Mouse (Mus musculus) liver, postnatal 0 days (tissue): ENCODE measurements around the gene Olfr1270. TPM values are rescaled to one million over a fixed set of nuclear protein-coding genes. Genes with fewer than 3 reads are reported as not detected.

Experiments
- ATAC-seq: fragments of 200-750 bp; cut with Nextera tagmentation; 2 replicates; pipeline ENCODE4 v1.8.0; 2017; ENCODE audit warnings: mild to moderate bottlenecking, moderate library complexity
- DNase-seq: peaks from one replicate; pipeline ENCODE4 v3.0.0-alpha.2; 2016
- H3K27ac ChIP-seq: fragments of 300-500 bp; sonication (generic); 2 replicates; pipeline ENCODE4 v1.5.1; 2014; ENCODE audit warnings: antibody characterized with exemption, moderate library complexity, mild to moderate bottlenecking, low read depth
- H3K27me3 ChIP-seq: fragments of 300-500 bp; sonication (generic); 2 replicates; pipeline ENCODE4 v1.6.1; 2014; ENCODE audit warnings: low read length, control low read depth, mixed read lengths; ENCODE audit not compliant: insufficient read depth
- H3K36me3 ChIP-seq: fragments of 300-500 bp; sonication (generic); replicated peaks from 2 replicates; pipeline ENCODE4 v1.6.1; 2014; ENCODE audit warnings: mild to moderate bottlenecking, control low read depth, low read length, moderate library complexity, mixed read lengths; ENCODE audit not compliant: insufficient read depth
- H3K4me1 ChIP-seq: fragments of 300-500 bp; sonication (generic); 2 replicates; pipeline ENCODE4 v1.6.1; 2014; ENCODE audit warnings: antibody characterized with exemption, mild to moderate bottlenecking, control low read depth; ENCODE audit not compliant: insufficient read depth
- H3K4me2 ChIP-seq: fragments of 300-500 bp; sonication (generic); 2 replicates; pipeline ENCODE4 v1.6.1; 2014; ENCODE audit warnings: low read depth, mild to moderate bottlenecking, low read length, moderate library complexity, mixed read lengths
- H3K4me3 ChIP-seq: fragments of 300-500 bp; sonication (generic); 2 replicates; pipeline ENCODE4 v1.5.1; 2014; ENCODE audit warnings: low read depth, low read length
- H3K9ac ChIP-seq: fragments of 300-500 bp; sonication (generic); replicated peaks from 2 replicates; pipeline ENCODE4 v1.6.1; 2014; ENCODE audit warnings: mild to moderate bottlenecking, moderate library complexity
- H3K9me3 ChIP-seq: fragments of 300-500 bp; sonication (generic); 2 replicates; pipeline ENCODE4 v1.6.1; 2016; ENCODE audit warnings: mild to moderate bottlenecking, control low read depth, low read length, mixed read lengths
- CTCF ChIP-seq: sonication (generic); IDR thresholded peaks from 2 replicates; pipeline ENCODE4 v1.5.1; 2016; ENCODE audit warnings: antibody characterized with exemption, low read depth
- EP300 ChIP-seq: IDR thresholded peaks from 2 replicates; pipeline ENCODE4 v1.6.1; 2016; ENCODE audit warnings: antibody characterized with exemption, low read depth, mild to moderate bottlenecking
- WGBS: fragments of 180-500 bp; shearing (Covaris S2); extraction: QIAGEN DNeasy Blood & Tissue Kit; methylation state at CpG from one replicate; pipeline ENCODE4 v1.1.7; 2014; ENCODE audit not compliant: insufficient replicate concordance; 5-methylcytosine and 5-hydroxymethylcytosine counted together
- polyA plus RNA-seq: library from polyadenylated mRNA; unstranded; fragments of >200 nt; fragmentation: Nextera tagmentation; extraction: Ambion mirVana; gene quantifications from 2 replicates; pipeline ENCODE4 v1.2.1, GENCODE M21; 2015

The Olfr1270 gene
- polyA plus RNA-seq, 1 experiment from 2014 or later: not detected

- Histone ChIP-seq H3K9me3 (no peaks in the 10 kb centered on the region), H3K4me1 (no peaks in the 10 kb centered on the region), H3K27me3 (no peaks in the 10 kb centered on the region), H3K9ac (no peak within 1 kb of the TSS), H3K4me2 (no peak within 1 kb of the TSS), H3K36me3 (no peaks in the 10 kb centered on the region), H3K4me3 (no peak within 1 kb of the TSS), H3K27ac (no peak within 1 kb of the TSS)
- DNase-seq: no peak
- ATAC-seq: no peak
- TF ChIP-seq EP300: no peak
- no peak for TF ChIP-seq CTCF
Measured at GRCm38 (mm10) chr2:90142196-90142595, 10.7 kb downstream of the Olfr1270 start, which contains the start of gene Olfr32. Olfr32 (minus strand) TSS chr2:90142296.

DNA sequence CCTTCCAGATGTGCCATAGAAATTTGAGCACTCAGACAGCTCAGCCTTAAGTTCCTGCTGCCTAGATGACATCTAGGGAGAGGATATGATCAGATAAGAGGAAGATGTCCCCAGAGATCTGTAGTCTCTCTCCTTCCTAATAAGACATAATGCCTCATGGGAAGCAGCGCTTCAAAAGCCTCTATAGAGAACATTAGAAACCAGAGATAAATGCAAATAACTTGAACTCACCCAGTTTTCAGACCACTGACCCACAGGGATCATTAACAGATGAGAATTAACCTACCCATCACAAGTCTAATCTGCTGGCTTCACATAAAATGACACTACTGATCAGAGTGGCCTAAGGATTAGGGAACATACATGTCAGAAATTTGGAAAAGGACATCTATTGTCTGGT, 31.6 kb downstream of the Olfr1270 start, which contains the start of gene Olfr1269:
Gene Olfr1269 (minus strand): TSS at position 101 of the 400 bp plus-strand sequence.
- H3K36me3 ChIP-seq: no peaks in the 10 kb centered on the region
- ATAC-seq (no peak), DNase-seq (no peak)
- 78% methylated on average over 1 of the region's 1 CpGs for WGBS
- H3K4me3 ChIP-seq: no peak within 1 kb of the TSS
- H3K27ac ChIP-seq: no peak within 1 kb of the TSS
- H3K27me3 ChIP-seq: no peaks in the 10 kb centered on the region
- H3K9ac ChIP-seq: no peak within 1 kb of the TSS
- no peaks in the 10 kb centered on the region for H3K9me3 ChIP-seq
- no peaks in the 10 kb centered on the region for H3K4me1 ChIP-seq
- no peak within 1 kb of the TSS for H3K4me2 ChIP-seq
- TF ChIP-seq EP300: no peak
- TF ChIP-seq CTCF: no peak

Other genes with a start within 250 kb of the Olfr1270 start
- gene Olfr1258, start 225.8 kb downstream of the Olfr1270 start, polyA plus RNA-seq: not detected in 2 replicates
- not detected in 2 replicates for gene Olfr1259, start 204.4 kb downstream of the Olfr1270 start, polyA plus RNA-seq
- not detected in 2 replicates for gene Olfr1260, start 178.8 kb downstream of the Olfr1270 start, polyA plus RNA-seq
- not detected in 2 replicates for gene Olfr1261, start 161.9 kb downstream of the Olfr1270 start, polyA plus RNA-seq
- not detected in 2 replicates for gene Olfr1262, start 152.9 kb downstream of the Olfr1270 start, polyA plus RNA-seq
- gene Olfr1263, start 141.0 kb downstream of the Olfr1270 start, polyA plus RNA-seq: not detected in 2 replicates
- gene Olfr1264, start 127.5 kb downstream of the Olfr1270 start, polyA plus RNA-seq: not detected in 2 replicates
- not detected in 2 replicates for gene Olfr1265, start 117.8 kb downstream of the Olfr1270 start, polyA plus RNA-seq
- gene Olfr140, start 89.5 kb downstream of the Olfr1270 start, polyA plus RNA-seq: not detected in 2 replicates
- gene Olfr1269, start 31.7 kb downstream of the Olfr1270 start, polyA plus RNA-seq: not detected in 2 replicates
- not detected in 2 replicates for gene Olfr32, start 10.8 kb downstream of the Olfr1270 start, polyA plus RNA-seq
- not detected in 2 replicates for gene Olfr1506, start 71.4 kb upstream of the Olfr1270 start, polyA plus RNA-seq
- not detected in 2 replicates for gene Olfr142, start 104.5 kb upstream of the Olfr1270 start, polyA plus RNA-seq
- not detected in 2 replicates for gene Olfr1271, start 117.9 kb upstream of the Olfr1270 start, polyA plus RNA-seq
- gene Olfr1272, start 139.8 kb upstream of the Olfr1270 start, polyA plus RNA-seq: not detected in 2 replicates
- gene Gm13769, start 169.1 kb upstream of the Olfr1270 start, polyA plus RNA-seq: not detected in 2 replicates
- not detected in 2 replicates for gene Olfr1274-ps, start 245.6 kb upstream of the Olfr1270 start, polyA plus RNA-seq